Mouse (Mus musculus) adipocyte (in vitro differentiated cells): ENCODE measurements around the gene Hist1h4i.
"Not testable (repeated sequence)": the region's sequence is repeated elsewhere in the genome, so short reads cannot be mapped to it uniquely, and the experiment has no call there.

ENCODE experiments used
- DNase-seq: peaks from one replicate; pipeline ENCODE4 v3.0.0-alpha.2; 2016; ENCODE audit warnings: low spot score

The Hist1h4i gene

DNA sequence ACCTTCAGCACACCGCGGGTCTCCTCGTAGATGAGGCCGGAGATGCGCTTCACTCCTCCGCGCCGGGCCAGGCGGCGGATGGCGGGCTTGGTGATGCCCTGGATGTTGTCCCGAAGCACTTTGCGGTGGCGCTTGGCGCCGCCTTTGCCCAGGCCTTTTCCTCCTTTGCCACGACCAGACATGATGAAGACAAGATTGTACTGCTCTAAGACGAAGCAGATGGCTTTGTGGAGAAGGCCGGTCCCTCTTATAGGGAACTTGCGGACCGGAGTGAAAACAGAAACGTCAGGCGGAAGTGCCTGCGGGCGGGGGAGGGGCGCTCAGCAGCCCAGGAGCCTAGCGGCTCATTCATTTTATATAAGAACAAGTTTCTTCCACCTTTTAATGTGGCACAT, at the start of gene Hist1h4i:
Gene Hist1h4i, minus strand, starts transcription at position 221 of the 395 bp plus-strand sequence.
- DNase-seq, result peak; percentile 98

DNA sequence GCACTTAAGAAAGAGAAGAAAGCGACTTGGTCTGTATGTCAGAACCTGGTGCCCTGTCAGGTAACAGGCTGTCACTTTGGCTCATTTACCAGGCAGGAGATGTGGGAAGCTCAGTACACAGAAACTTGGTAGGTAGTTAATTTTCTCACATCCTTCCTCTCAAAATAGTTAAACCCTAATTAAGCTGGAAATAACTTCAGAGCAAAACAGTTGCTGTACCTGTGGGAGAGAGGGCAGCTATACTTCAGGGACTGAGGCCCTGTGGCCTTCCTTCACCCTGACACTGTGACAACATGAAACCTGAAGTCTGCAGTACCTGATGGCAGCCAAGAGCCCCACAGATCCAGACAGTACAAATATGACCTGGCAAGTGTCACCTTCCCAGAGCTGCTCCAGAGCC, 43.0 kb upstream of the Hist1h4i start, which contains the start of gene Vmn1r188:
Gene Vmn1r188, plus strand, starts transcription at position 301 of the 400 bp plus-strand sequence.
- DNase-seq, result not testable (repeated sequence)

DNA sequence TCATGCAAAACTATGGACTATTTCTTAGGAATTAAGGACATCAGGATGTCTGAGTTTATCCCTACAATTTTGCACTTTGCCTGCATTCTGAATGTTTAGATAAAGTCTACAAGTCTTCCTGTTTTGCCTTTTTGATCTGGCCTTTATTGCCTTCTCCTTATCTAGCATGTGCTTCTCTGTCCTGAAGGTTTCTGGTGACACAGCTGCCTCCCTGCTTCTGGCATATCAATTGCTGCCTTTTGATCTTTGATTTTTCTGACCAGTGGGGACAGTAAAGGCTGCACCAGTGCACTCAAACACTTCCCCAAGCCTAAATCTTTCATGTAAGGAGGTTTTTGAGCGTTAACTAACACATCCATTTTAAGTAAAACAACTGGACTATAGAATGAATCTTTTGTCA, 22.3 kb upstream of the Hist1h4i start:
- DNase-seq, result no peak

DNA sequence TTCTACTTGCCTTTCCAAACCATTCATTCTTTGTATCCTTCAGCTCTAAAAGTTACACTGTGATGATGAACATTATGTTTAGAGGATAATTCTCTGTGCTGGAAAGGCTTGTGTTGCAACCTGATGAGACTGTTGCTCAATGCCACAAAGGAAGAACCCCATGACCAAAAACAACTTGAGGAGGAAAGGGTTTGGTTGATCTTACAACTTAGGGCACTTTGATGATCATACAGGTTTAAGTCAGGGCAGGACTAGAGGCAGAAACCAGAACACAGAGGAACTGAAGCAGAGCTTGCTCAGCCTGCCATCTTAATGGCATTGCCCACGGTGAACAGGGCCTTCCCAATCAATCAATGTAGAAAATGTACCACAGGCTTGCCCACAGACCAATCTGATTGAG, 20.3 kb upstream of the Hist1h4i start:
- no peak for DNase-seq

DNA sequence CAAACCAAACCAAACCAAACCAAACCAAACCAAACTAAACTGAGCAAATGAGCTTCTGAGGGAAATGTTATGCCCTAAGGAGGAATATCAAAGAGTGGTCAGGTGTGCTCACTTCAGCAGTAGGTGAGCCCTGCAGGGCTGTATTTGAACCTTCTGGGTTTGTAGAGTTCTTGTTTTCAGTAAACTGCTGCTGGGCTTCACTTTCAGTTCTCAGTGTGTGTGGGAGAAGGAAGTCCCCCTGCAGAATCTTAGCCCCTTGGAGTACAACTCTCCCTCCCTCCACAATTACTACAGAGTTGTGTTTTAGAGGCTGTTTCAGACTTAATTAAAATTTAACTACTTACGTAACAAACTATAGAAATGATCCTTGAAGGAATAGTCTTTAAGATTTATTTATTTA, 12.6 kb upstream of the Hist1h4i start:
- no peak for DNase-seq

DNA sequence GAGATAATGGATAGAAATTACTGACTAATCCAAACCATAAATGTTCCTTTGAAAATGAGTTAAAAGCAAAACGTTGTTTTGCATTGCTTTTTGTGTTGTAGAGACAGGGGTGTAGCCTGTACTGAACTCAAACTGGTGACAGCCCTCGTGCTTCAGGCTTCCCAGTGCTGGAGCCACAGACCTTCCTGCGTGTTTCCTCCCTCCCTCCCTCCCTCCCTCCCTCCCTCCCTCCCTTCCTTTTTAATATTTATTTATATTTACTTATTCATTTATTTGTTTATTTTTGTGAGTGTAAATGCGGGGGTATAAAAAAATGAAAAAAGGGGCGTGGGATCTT, 10.3 kb upstream of the Hist1h4i start:
- DNase-seq, result no peak

DNA sequence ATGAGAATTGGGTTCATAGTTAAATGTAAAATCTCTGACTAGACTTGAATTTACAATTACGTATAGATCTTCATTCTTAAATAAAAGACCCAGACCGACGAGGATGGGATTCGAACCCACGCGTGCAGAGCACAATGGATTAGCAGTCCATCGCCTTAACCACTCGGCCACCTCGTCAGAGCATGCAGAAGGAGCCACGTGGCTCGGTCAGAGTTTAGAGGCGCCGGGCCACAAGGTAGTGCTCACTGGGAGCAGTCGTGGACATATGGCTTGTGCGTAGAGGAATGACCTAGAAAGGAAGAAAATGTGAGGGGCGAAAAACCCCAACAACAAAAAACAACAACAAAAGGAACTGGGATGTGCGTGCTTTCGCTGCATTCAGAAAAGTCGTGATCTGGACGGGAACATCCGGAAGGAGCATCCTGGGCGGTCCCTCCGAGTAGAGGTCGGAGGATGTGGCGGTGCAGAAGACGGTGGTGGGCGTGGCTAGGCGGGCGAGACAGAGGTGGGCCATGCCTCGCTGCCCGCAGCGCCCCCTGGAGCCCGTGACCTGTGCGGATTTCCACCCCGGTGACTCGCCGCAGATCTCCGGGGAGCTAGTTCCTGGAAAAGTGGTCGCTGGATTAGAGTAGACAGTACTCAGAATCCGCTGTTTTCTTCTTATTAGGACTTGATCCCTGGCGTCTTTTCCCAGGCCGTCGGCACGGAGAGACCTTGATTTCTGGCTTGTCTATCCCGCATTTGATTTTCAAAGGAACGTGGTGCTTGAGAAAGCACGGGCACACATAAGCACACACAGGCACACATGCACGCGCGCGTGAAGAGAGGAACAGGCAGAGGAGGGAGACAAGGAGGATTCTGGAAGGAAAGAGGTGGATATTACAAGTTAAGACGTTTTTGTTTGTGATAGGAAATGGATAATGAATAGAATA, 9.7 kb upstream of the Hist1h4i start:
- peak; percentile 51 for DNase-seq

DNA sequence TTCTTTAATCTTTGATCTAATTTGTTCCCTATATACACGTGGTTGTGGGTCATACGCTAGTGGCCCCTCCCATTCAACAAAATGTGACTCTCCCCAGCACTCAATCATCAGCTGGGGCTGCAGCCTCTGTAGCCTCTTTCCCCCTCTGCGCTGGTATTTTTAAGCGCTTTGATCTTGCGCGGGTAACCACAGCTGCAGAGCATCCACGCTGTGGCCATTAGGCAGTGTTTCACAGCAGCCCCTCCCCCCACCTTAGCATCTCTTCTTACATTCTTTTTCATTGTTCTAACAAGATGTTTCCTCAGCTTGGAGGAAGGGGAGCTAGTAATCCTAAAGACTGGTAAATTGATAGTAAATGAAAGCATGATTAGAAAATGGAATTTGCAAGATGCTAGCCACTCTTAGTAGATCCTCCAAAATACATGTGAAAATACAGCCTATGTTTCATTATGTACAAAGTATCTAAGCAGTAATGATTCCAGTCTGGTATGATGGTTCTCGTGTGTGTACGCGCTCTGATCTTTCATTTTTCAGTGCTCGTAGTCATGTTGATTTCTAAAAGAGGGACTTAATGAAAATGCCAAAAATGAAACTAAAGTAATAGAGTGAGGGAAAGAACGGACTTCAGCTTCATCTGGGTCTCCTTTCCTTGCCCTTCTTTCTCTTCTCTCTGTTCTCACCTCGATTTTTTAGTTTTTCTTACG, 8.7 kb upstream of the Hist1h4i start:
- DNase-seq, result no peak

DNA sequence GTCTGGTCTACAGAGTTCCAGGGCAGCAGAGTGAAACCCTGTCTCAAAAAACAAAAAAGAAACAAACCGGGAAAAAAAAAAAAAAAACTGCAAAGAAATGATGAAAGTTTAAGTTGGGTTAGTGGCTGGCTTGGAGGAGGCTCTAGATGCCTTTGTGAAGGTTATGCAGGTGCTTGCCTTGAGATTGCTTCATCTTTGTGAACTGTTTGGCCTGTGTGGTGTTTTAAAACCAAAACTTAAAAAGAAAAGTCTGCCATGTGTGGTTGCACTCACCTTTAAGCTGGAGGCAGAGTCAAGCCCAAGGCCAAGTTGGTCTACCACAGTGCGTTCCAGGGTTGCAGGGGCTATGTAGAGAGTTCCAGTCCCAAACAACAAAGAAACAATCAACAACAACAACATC, 7.9 kb upstream of the Hist1h4i start:
- no peak for DNase-seq

DNA sequence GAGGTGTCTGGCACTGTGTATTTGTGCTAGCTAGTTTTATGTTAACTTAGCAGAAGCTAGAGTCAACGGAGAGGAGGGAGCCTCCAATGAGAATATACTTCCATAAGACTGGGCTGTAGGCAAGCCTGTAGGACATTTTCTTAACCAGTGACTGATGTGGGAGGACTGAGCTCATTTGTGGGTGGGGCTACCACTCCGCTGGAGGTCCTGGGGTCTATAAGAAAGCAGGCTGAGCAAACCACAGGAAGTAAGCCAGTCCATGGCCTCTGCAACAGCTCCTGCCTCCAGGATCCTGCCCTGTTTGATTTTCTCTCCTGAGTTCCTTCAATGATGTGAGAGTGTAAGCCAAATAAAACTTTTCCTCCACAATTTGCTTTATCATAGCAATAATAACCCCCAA, 4.1 kb upstream of the Hist1h4i start:
- DNase-seq, result no peak

DNA sequence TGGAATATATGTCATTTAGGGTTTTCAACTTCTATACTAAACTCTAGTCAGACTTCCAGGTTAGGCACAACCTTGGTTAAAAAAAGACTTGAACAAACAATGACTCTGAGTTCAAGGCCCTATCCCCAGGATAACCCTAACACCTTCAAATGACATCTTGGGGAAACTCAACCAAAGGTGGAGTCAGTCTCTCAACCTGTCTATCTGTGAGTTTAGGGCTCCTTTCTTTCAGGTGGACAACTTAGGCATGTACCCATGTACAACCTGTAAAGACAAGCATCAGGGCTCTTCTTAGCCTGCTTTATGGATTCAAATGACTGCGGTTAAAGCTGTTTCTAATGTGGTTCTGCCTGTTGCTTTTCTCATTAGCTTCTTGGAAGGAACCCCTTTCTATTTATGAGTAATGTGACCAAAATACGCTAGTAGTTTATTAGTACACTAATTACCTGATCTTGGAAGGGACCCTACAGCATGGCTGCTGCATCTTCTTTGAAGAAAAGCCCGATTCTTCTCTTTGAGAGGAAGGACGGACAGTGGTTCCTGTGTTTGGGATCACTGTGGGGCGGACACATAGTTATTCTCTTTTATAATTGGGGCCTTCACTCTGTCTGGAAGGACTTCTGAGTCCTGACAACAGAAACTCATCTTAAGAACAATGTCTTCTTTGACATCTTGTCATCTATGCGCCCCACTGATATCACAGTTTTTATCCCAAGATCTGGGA, 3.4 kb upstream of the Hist1h4i start:
- no peak for DNase-seq

DNA sequence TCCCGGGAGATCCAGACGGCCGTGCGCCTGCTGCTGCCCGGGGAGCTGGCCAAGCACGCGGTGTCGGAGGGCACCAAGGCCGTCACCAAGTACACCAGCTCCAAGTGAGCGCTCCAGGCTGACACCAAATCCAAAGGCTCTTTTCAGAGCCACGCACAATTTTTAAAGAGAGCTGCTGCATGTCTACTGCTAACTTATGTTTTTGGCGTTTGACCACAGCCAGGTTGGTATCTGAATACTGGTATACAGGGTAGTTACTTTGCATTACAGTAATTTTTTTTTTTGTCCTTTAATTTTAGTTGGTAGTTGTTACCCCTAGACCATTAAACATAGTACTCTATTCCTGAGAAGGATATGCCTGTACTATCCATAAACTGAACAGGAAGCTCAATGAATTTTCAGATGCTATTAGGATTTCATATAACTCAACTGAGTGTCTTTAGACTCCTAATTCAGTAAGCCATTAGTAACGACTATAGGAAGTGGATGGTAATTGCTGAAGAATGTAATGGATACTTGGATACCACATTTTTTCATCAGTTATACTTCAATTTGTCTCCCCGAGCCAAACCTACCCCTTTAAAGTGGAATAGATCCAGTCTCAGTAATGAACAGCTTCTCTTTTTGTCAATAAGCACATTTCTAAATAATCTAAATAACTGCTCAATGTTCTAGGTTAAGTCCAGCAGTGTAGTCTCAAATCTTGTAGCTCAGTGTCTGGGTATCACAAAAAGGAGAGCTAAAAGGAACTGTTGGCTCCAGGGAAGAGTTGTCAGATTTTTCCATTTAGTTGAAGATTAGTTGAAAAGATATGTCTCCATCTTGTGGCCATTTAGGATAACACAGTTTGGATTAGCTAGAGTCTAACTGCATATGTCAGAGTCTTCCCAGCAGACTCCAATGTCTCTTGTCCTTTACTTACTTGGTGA, 2.6 kb upstream of the Hist1h4i start:
- DNase-seq, result peak; percentile 78

DNA sequence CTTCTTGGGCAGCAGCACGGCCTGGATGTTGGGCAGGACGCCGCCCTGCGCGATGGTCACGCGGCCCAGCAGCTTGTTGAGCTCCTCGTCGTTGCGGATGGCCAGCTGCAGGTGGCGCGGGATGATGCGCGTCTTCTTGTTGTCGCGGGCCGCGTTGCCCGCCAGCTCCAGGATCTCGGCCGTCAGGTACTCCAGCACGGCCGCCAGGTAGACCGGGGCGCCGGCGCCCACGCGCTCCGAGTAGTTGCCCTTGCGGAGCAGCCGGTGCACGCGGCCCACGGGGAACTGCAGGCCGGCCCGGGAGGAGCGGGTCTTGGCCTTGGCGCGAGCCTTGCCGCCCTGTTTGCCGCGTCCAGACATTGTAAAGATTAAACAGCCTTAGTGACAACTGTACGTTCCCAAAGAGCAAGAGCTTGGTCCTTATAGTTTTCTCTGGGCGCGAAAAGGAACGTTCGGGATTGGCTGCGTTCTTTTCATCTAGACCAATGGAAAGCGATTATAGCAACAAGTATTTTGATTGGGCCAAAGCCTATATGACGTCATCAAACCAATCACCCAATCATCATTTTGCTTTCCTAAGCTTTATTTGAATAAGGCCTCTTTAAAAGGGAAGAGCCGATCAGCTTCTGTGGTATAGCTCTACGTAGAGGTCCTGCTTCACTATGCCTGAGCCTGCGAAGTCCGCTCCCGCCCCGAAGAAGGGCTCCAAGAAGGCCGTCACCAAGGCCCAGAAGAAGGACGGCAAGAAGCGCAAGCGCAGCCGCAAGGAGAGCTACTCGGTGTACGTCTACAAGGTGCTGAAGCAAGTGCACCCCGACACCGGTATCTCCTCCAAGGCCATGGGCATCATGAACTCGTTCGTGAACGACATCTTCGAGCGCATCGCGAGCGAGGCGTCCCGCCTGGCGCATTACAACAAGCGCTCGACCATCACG, 1.7 kb upstream of the Hist1h4i start, which contains the start of the genes Hist1h2ag and Hist1h2bj:
Gene Hist1h2ag, minus strand, starts transcription at position 377 of the 935 bp plus-strand sequence.
Gene Hist1h2bj, plus strand, starts transcription at position 647 of the 935 bp plus-strand sequence.
- DNase-seq, result peak; percentile 98

DNA sequence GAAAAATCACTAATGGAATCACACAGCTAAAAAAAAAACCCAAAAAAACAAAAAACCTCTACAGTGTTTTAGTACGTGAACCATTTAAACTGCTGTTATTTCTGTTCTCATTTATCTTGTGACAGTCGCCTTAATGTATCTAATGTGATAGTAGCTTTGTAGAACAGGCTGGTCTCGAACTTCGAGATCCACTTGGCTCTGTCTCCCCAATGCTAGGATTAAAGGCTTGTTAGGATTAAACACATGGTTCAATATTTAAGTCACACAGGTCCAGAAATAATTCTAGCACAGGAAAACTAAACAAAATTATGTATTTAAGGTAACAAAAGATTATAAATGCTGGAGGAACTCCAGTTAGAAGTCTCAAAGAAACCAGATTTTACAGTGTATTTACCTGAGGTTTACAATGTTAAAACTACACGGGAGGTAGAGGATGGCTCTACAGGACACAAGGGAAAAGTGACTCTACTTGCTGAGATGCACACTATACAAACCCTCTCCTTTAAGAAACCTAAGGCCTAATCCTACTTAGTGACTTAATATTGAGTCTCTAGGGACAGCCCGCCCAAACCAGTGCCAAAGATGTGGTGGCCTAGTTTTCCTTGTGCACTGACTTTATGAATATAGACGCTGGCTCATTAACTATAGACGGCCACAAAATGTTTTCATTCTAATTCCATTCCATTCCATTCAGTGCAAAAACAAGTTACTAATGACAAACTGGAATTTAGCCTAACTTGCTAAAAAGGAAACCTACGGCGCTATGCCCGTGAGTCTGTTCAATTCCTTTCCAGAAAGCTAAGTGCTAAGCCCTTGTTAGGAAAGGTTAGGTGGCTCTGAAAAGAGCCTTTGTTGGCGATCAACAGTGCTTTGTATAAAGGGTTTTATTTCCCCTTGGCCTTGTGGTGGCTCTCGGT, 747 bp upstream of the Hist1h4i start:
- peak; percentile 52 for DNase-seq

DNA sequence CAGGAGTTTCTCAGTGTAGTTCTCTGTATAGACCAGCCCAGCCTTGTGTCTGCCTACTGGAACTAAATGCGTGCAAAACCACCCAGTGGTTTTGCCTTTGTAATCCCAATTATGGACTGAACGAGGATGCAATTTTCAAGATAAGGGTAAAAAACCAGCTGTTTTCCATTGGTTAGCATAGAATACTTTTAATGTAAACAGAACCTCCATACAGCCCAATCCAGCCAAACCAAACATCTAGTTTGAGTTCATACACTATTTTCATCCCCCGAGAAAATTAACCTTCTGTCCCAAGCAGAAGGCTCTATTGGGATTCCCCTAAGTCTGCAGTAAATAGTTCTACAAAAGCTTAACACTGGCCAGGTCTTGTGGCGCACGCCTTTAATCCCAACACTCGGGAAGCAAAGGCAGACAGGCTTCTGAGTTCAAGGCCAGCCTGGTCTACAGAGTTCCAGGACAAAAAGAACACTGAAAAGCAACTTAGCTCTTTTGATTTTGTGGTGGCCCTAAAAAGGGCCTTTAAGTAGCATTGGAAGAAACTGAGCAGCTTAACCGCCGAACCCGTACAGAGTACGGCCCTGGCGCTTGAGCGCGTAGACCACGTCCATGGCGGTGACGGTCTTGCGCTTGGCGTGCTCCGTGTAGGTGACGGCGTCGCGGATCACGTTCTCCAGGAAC, 559 bp downstream of the Hist1h4i start:
- peak; percentile 47 for DNase-seq

DNA sequence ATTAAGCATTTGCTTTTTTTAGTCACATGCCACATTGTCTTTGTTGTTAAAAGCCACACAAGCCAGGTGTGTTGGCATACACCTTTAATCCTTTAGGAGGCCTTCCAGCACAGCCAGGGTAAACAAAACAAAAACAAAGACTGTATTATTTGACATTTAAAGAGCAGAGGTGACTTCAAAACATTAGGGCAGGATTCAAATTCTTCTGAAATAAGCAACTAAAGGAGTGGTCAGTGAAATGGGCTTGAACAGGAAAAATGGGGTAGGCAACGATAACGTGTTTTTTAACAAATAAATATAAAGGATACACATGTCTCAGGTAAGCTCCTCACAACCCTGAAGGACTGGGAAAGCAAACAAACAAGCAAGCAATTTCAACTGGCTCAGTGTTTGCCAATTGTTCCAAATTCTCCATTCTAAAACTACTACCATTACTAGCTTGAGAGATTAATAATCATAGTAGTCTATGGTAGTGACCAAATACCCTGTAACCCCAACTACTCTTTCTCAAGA, 1.2 kb downstream of the Hist1h4i start:
- DNase-seq, result no peak

DNA sequence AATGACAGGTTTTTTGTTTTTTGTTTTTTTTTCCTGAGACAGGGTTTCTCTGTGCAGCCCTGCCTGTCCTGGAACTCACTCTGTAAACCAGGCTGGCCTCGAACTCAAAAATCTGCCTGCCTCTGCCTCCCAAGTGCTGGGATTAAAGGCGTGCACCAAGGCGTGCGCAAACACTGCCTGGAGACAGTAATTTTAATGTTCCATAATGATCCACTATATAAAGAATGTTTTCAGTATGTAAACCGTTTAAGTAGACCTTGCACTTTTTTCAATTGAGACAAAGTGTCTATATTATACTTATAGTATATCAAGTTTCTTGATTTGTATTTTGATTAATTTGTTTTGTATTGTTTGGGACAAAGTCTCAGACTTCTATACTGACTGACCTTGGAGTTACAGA, 1.8 kb downstream of the Hist1h4i start:
- no peak for DNase-seq

DNA sequence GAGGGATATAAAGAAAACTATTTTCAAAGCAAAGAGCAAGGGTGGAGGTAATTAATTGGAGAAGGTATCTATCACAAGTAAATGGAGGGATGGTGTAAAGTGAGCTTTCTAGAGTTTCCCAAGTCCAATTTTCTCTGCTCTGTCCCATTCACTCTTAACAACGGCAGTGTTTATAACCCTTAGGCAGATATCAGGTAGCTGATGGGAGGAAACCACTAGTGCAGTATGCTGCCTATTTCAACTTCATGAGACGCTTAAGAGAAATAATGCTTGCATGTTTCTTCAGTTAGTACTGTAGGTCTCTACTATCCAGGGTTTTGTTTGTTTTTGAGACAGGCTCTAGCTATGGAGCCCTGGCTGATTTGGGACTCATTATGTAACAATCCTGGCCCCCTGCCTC, 3.7 kb downstream of the Hist1h4i start:
- no peak for DNase-seq
